Mouse (Mus musculus): ENCODE results near the gene Iqcf5. TPM values are rescaled to one million over a fixed set of nuclear protein-coding genes. Genes with fewer than 3 reads are reported as not detected.

The Iqcf5 gene
- not detected in 2 replicates for polyA plus RNA-seq (2015; fragmentation: Nextera tagmentation; extraction: Ambion mirVana)

DNA sequence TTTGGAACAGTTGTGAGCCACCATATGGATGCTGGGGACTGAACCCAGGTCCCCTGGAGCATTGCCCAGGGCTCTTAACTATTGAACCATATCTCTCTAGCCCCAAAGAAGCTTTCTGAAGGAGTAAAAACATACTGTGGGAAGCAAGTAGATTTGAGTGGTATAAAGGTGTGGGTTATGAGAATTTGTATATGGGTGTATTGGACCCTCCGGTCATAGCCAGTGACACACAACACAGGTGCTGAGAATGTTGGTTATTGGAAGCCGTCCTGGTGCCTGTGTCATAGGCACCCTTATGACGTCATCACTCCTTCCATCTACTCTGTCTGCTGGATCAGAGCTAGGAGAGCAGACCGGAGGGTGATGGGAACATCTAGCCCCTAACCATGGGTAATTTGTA lies at the start of gene Iqcf5:
Gene Iqcf5, plus strand, starts transcription at position 301 of the 400 bp plus-strand sequence.

GRCm38 (mm10) chr9:106465571-106466200 lies 48.7 kb upstream of the Iqcf5 start, which contains the start of gene Gpr62:
Gpr62 (minus strand) TSS chr9:106465938.

DNA sequence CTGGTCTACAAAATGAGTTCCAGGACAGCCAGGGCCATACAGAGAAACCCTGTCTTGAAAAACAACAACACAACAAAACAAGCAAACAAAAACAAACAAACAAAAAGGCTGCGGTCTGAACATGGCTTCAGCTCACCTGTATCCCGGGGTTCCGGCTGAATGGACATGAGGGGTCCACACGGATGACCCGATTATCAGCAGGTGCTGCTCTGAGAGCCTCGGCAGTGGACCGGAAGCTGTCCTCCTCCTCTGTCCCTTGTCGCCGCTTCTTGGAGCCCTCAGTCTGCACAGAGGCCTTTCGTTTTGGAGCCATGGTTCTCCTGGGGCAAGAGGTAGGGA lies 38.7 kb upstream of the Iqcf5 start, which contains the start of gene Rrp9:
Gene Rrp9, plus strand, starts transcription at position 301 of the 339 bp plus-strand sequence.

GRCm38 (mm10) chr9:106476924-106477484 lies 37.4 kb upstream of the Iqcf5 start, which contains the start of gene Parp3:
Parp3 (minus strand) TSS chr9:106476949.

GRCm38 (mm10) chr9:106499667-106500066 lies 14.7 kb upstream of the Iqcf5 start, which contains the start of gene Iqcf1:
Iqcf1 (plus strand) TSS chr9:106499967.

GRCm38 (mm10) chr9:106561531-106561930 lies 47.2 kb downstream of the Iqcf5 start, which contains the start of gene Iqcf3:
Iqcf3 (minus strand) TSS chr9:106561631.

Other genes starting within 250 kb of the Iqcf5 start
- gene Poc1a, start 233.5 kb upstream of the Iqcf5 start, polyA plus RNA-seq (2015; fragmentation: Nextera tagmentation; extraction: Ambion mirVana), result 4.8 and 6.3 TPM in 2 replicates
- gene Dusp7, start 145.9 kb upstream of the Iqcf5 start, polyA plus RNA-seq (2015; fragmentation: Nextera tagmentation; extraction: Ambion mirVana), result 6.7 and 9.3 TPM in 2 replicates
- gene Rpl29, start 85.1 kb upstream of the Iqcf5 start, polyA plus RNA-seq (2015; fragmentation: Nextera tagmentation; extraction: Ambion mirVana), result 557 and 573 TPM in 2 replicates
- 10.5 and 13.0 TPM in 2 replicates for gene Acy1, start 76.3 kb upstream of the Iqcf5 start, polyA plus RNA-seq (2015; fragmentation: Nextera tagmentation; extraction: Ambion mirVana)
- gene Abhd14b, start 67.1 kb upstream of the Iqcf5 start, polyA plus RNA-seq (2015; fragmentation: Nextera tagmentation; extraction: Ambion mirVana), result 6.3 and 9.0 TPM in 2 replicates
- gene Abhd14a, start 66.9 kb upstream of the Iqcf5 start, polyA plus RNA-seq (2015; fragmentation: Nextera tagmentation; extraction: Ambion mirVana), result 20.9 and 25.1 TPM in 2 replicates
- 38.6 and 45.3 TPM in 2 replicates for gene Pcbp4, start 61.3 kb upstream of the Iqcf5 start, polyA plus RNA-seq (2015; fragmentation: Nextera tagmentation; extraction: Ambion mirVana)
- gene Gpr62, start 48.6 kb upstream of the Iqcf5 start, polyA plus RNA-seq (2015; fragmentation: Nextera tagmentation; extraction: Ambion mirVana), result 0.42 and 0.55 TPM in 2 replicates
- gene Rrp9, start 38.6 kb upstream of the Iqcf5 start, polyA plus RNA-seq (2015; fragmentation: Nextera tagmentation; extraction: Ambion mirVana), result 14.6 and 19.1 TPM in 2 replicates
- 12.1 and 16.3 TPM in 2 replicates for gene Parp3, start 37.6 kb upstream of the Iqcf5 start, polyA plus RNA-seq (2015; fragmentation: Nextera tagmentation; extraction: Ambion mirVana)
- not detected in 2 replicates for gene Iqcf1, start 14.6 kb upstream of the Iqcf5 start, polyA plus RNA-seq (2015; fragmentation: Nextera tagmentation; extraction: Ambion mirVana)
- gene Iqcf3, start 47.1 kb downstream of the Iqcf5 start, polyA plus RNA-seq (2015; fragmentation: Nextera tagmentation; extraction: Ambion mirVana), result not detected in 2 replicates
- not detected in 2 replicates for gene Iqcf4, start 56.4 kb downstream of the Iqcf5 start, polyA plus RNA-seq (2015; fragmentation: Nextera tagmentation; extraction: Ambion mirVana)
- not detected in 2 replicates for gene Iqcf6, start 112.0 kb downstream of the Iqcf5 start, polyA plus RNA-seq (2015; fragmentation: Nextera tagmentation; extraction: Ambion mirVana)
- not detected in 2 replicates for gene Grm2, start 141.5 kb downstream of the Iqcf5 start, polyA plus RNA-seq (2015; fragmentation: Nextera tagmentation; extraction: Ambion mirVana)
- gene Tex264, start 171.4 kb downstream of the Iqcf5 start, polyA plus RNA-seq (2015; fragmentation: Nextera tagmentation; extraction: Ambion mirVana), result 34.1 and 39.7 TPM in 2 replicates